Mouse (Mus musculus): Measurements from ENCODE around the gene Ppbp. TPM values are rescaled to one million over a fixed set of nuclear protein-coding genes. Genes with fewer than 3 reads are reported as not detected.
"Not testable (repeated sequence)": the region's sequence is repeated elsewhere in the genome, so short reads cannot be mapped to it uniquely, and the experiment has no call there.

The Ppbp gene
- polyA plus RNA-seq, 1 experiment from 2014 or later: 11.2 TPM

GRCm38 (mm10) chr5:90789306-90790073, 21.2 kb downstream of the Ppbp start:
- Histone ChIP-seq H3K4me1 (no peaks in the 10 kb centered on the region), H3K9me3 (no peaks in the 10 kb centered on the region), H3K27me3 (no peaks in the 10 kb centered on the region), H3K9ac (no peak overlapping the region), H3K36me3 (no peaks in the 10 kb centered on the region), H3K27ac (no peak overlapping the region), H3K4me2 (replicated peaks) (no peak overlapping the region), H3K4me3 (no peak overlapping the region)
- ATAC-seq (ENCODE audit: insufficient number of reproducible peaks, insufficient read depth, low FRiP score, low TSS enrichment): no peak
- WGBS: 84% methylated on average over 11 of the region's 11 CpGs

GRCm38 (mm10) chr5:90790074-90790502, 21.8 kb downstream of the Ppbp start:
- Histone ChIP-seq H3K4me2 (replicated peaks) (no peak overlapping the region), H3K4me1 (no peaks in the 10 kb centered on the region), H3K27me3 (no peaks in the 10 kb centered on the region), H3K9me3 (no peaks in the 10 kb centered on the region), H3K4me3 (no peak overlapping the region), H3K27ac (no peak overlapping the region), H3K36me3 (no peaks in the 10 kb centered on the region), H3K9ac (no peak overlapping the region)
- ATAC-seq (ENCODE audit: insufficient number of reproducible peaks, insufficient read depth, low FRiP score, low TSS enrichment): no peak
- 60% methylated on average over 8 of the region's 8 CpGs for WGBS

GRCm38 (mm10) chr5:90794195-90794625, 25.9 kb downstream of the Ppbp start, which contains the start of gene Cxcl15:
TSS of gene Cxcl15 (plus strand) at chr5:90794534.
- Histone ChIP-seq H3K4me2 (replicated peaks) (no peak within 1 kb of the TSS), H3K27me3 (no peaks in the 10 kb centered on the region), H3K36me3 (no peaks in the 10 kb centered on the region), H3K9me3 (no peaks in the 10 kb centered on the region), H3K4me3 (no peak within 1 kb of the TSS), H3K27ac (0 out of 2 replicates have a peak within 1 kb of the TSS, but pooled peaks have one; percentile 17), H3K9ac (no peak within 1 kb of the TSS), H3K4me1 (no peaks in the 10 kb centered on the region)
- 63% methylated on average over 5 of the region's 5 CpGs for WGBS
- ATAC-seq (ENCODE audit: insufficient number of reproducible peaks, insufficient read depth, low FRiP score, low TSS enrichment): no peak

- not testable (repeated sequence) for H3K4me3 ChIP-seq; H3K27ac ChIP-seq; H3K4me1 ChIP-seq; H3K4me2 ChIP-seq (replicated peaks); H3K27me3 ChIP-seq; ATAC-seq (ENCODE audit: insufficient number of reproducible peaks, insufficient read depth, low FRiP score, low TSS enrichment); H3K36me3 ChIP-seq; H3K9me3 ChIP-seq; H3K9ac ChIP-seq
- 92% methylated on average over 2 of the region's 2 CpGs for WGBS
These were observed 27.1 kb downstream of the Ppbp start for GRCm38 (mm10) chr5:90795392-90795791.

GRCm38 (mm10) chr5:90804574-90804973, 36.3 kb downstream of the Ppbp start:
- Histone ChIP-seq H3K4me3 (no peak overlapping the region), H3K9ac (no peak overlapping the region), H3K4me1 (no peaks in the 10 kb centered on the region), H3K27ac (no peak overlapping the region), H3K36me3 (no peaks in the 10 kb centered on the region), H3K4me2 (replicated peaks) (no peak overlapping the region), H3K9me3 (no peaks in the 10 kb centered on the region), H3K27me3 (no peaks in the 10 kb centered on the region)
- no peak for ATAC-seq (ENCODE audit: insufficient number of reproducible peaks, insufficient read depth, low FRiP score, low TSS enrichment)

GRCm38 (mm10) chr5:90806050-90806449, 37.7 kb downstream of the Ppbp start:
- Histone ChIP-seq H3K9ac (no peak overlapping the region), H3K27ac (no peak overlapping the region), H3K36me3 (no peaks in the 10 kb centered on the region), H3K27me3 (no peaks in the 10 kb centered on the region), H3K9me3 (no peaks in the 10 kb centered on the region), H3K4me3 (no peak overlapping the region), H3K4me1 (no peaks in the 10 kb centered on the region), H3K4me2 (replicated peaks) (no peak overlapping the region)
- no peak for ATAC-seq (ENCODE audit: insufficient number of reproducible peaks, insufficient read depth, low FRiP score, low TSS enrichment)

- Histone ChIP-seq H3K4me2 (replicated peaks) (no peak overlapping the region), H3K9me3 (no peaks in the 10 kb centered on the region), H3K9ac (no peak overlapping the region), H3K36me3 (no peaks in the 10 kb centered on the region), H3K27ac (no peak overlapping the region), H3K4me1 (no peaks in the 10 kb centered on the region), H3K4me3 (no peak overlapping the region), H3K27me3 (no peaks in the 10 kb centered on the region)
- no peak for ATAC-seq (ENCODE audit: insufficient number of reproducible peaks, insufficient read depth, low FRiP score, low TSS enrichment)
- 62% methylated on average over 3 of the region's 3 CpGs for WGBS
These were observed 39.0 kb downstream of the Ppbp start for GRCm38 (mm10) chr5:90807176-90807950.

Small RNA genes within 50 kb of the gene (microRNA-seq; reads per million reads assigned to microRNA genes)
- not detected for gene Gm24322

Other genes starting within 250 kb of the Ppbp start
- gene Afm, start 249.6 kb upstream of the Ppbp start, polyA plus RNA-seq (2016; fragmentation: Nextera tagmentation; extraction: Ambion mirVana): not detected in 2 replicates
- 0.13 TPM in 1 of 2 replicates, not detected in the other for gene 5830473C10Rik, start 207.4 kb upstream of the Ppbp start, polyA plus RNA-seq (2016; fragmentation: Nextera tagmentation; extraction: Ambion mirVana)
- gene Rassf6, start 127.9 kb upstream of the Ppbp start, polyA plus RNA-seq (2016; fragmentation: Nextera tagmentation; extraction: Ambion mirVana): 0.27 and 0.87 TPM in 2 replicates
- gene Cxcl5, start 9.2 kb upstream of the Ppbp start, polyA plus RNA-seq (2016; fragmentation: Nextera tagmentation; extraction: Ambion mirVana): 1.1 and 2.7 TPM in 2 replicates
- gene Pf4, start 3.9 kb downstream of the Ppbp start, polyA plus RNA-seq (2016; fragmentation: Nextera tagmentation; extraction: Ambion mirVana): 56.6 and 62.9 TPM in 2 replicates
- gene Cxcl3, start 17.6 kb downstream of the Ppbp start, polyA plus RNA-seq (2016; fragmentation: Nextera tagmentation; extraction: Ambion mirVana): 0.31 and 0.59 TPM in 2 replicates
- gene Cxcl15, start 26.0 kb downstream of the Ppbp start, polyA plus RNA-seq (2016; fragmentation: Nextera tagmentation; extraction: Ambion mirVana): 0.24 TPM in 1 of 2 replicates, not detected in the other
- gene Cxcl1, start 122.7 kb downstream of the Ppbp start, polyA plus RNA-seq (2016; fragmentation: Nextera tagmentation; extraction: Ambion mirVana): 0.41 and 0.50 TPM in 2 replicates
- not detected in 2 replicates for gene Cxcl2, start 135.4 kb downstream of the Ppbp start, polyA plus RNA-seq (2016; fragmentation: Nextera tagmentation; extraction: Ambion mirVana)
- 74.0 and 76.6 TPM in 2 replicates for gene Mthfd2l, start 162.6 kb downstream of the Ppbp start, polyA plus RNA-seq (2016; fragmentation: Nextera tagmentation; extraction: Ambion mirVana)

All from embryonic facial prominence, embryonic 12.5 days (tissue).